Mouse (Mus musculus) limb, embryonic 10.5 days (tissue): ENCODE measurements around the gene Adcyap1r1. TPM values are rescaled to one million over a fixed set of nuclear protein-coding genes. Genes with fewer than 3 reads are reported as not detected.

Experiments
- DNase-seq: peaks from one replicate; pipeline ENCODE4 v3.0.0-alpha.2; 2017; ENCODE audit warnings: low spot score
- H3K27ac ChIP-seq: fragments of 300-500 bp; sonication (generic); 2 replicates; pipeline ENCODE4 v1.5.1; 2016; ENCODE audit warnings: mild to moderate bottlenecking
- H3K27me3 ChIP-seq: fragments of 300-500 bp; sonication (generic); 2 replicates; pipeline ENCODE4 v1.6.1; 2016; ENCODE audit warnings: low read depth, mild to moderate bottlenecking; ENCODE audit not compliant: poor library complexity, severe bottlenecking
- H3K36me3 ChIP-seq: fragments of 300-500 bp; sonication (generic); 2 replicates; pipeline ENCODE4 v1.6.1; 2016; ENCODE audit warnings: mild to moderate bottlenecking, moderate library complexity
- H3K4me1 ChIP-seq: fragments of 300-500 bp; sonication (generic); 2 replicates; pipeline ENCODE4 v1.6.1; 2016
- H3K4me3 ChIP-seq: fragments of 300-500 bp; sonication (generic); 2 replicates; pipeline ENCODE4 v1.5.1; 2016; ENCODE audit warnings: mild to moderate bottlenecking, moderate library complexity
- H3K9me3 ChIP-seq: fragments of 300-500 bp; sonication (generic); replicated peaks from 2 replicates; pipeline ENCODE4 v1.6.1; 2016; ENCODE audit warnings: mild to moderate bottlenecking
- WGBS: fragments of 180-500 bp; shearing (Covaris S2); methylation state at CpG from one replicate; pipeline ENCODE4 v1.1.7; 2016; 5-methylcytosine and 5-hydroxymethylcytosine counted together
- polyA plus RNA-seq: library from polyadenylated mRNA; unstranded; fragments of >200 nt; fragmentation: Nextera tagmentation; extraction: Ambion mirVana; gene quantifications from 2 replicates; pipeline ENCODE4 v1.2.1, GENCODE M21; 2016

The Adcyap1r1 gene
- polyA plus RNA-seq, 1 experiment from 2014 or later: 0.90 TPM

- Histone ChIP-seq H3K9me3 (no peaks in the 10 kb centered on the region), H3K27ac (no peak overlapping the region), H3K36me3 (no peaks in the 10 kb centered on the region), H3K4me3 (no peak overlapping the region), H3K4me1 (peaks cover 2% of the 10 kb centered on the region), H3K27me3 (peaks cover 36% of the 10 kb centered on the region)
- 75% methylated on average over 7 of the region's 7 CpGs for WGBS
- DNase-seq: no peak
Observed at GRCm38 (mm10) chr6:55457727-55458126, 5.9 kb downstream of the Adcyap1r1 start.

- WGBS: 36% methylated on average over 1 of the region's 1 CpGs
- Histone ChIP-seq H3K27me3 (peaks cover 31% of the 10 kb centered on the region), H3K36me3 (no peaks in the 10 kb centered on the region), H3K27ac (no peak overlapping the region), H3K9me3 (no peaks in the 10 kb centered on the region), H3K4me3 (no peak overlapping the region), H3K4me1 (no peaks in the 10 kb centered on the region; the same call in 1 of the 2 replicates)
- DNase-seq: no peak
Observed at GRCm38 (mm10) chr6:55458156-55458555, 6.4 kb downstream of the Adcyap1r1 start.

GRCm38 (mm10) chr6:55459545-55460397 is 8.0 kb downstream of the Adcyap1r1 start:
- no peak for DNase-seq
- no peak overlapping the region for H3K27ac ChIP-seq
- no peak overlapping the region for H3K4me3 ChIP-seq
- H3K9me3 ChIP-seq: no peaks in the 10 kb centered on the region
- peaks cover 15% of the 10 kb centered on the region; the same call in 1 of the 2 replicates for H3K27me3 ChIP-seq
- H3K4me1 ChIP-seq: no peaks in the 10 kb centered on the region; the same call in 1 of the 2 replicates
- WGBS: 83% methylated on average over 20 of the region's 20 CpGs
- no peaks in the 10 kb centered on the region for H3K36me3 ChIP-seq

- Histone ChIP-seq H3K4me3 (no peak overlapping the region), H3K36me3 (no peaks in the 10 kb centered on the region), H3K4me1 (peaks cover 2% of the 10 kb centered on the region; the same call in 1 of the 2 replicates), H3K9me3 (no peaks in the 10 kb centered on the region), H3K27me3 (peaks cover 3% of the 10 kb centered on the region; the same call in 1 of the 2 replicates), H3K27ac (no peak overlapping the region)
- no peak for DNase-seq
- WGBS: 68% methylated on average over 5 of the region's 5 CpGs
Observed at GRCm38 (mm10) chr6:55461141-55461540, 9.4 kb downstream of the Adcyap1r1 start.

GRCm38 (mm10) chr6:55461678-55462077 is 9.9 kb downstream of the Adcyap1r1 start:
- no peak overlapping the region for H3K27ac ChIP-seq
- H3K36me3 ChIP-seq: no peaks in the 10 kb centered on the region
- no peaks in the 10 kb centered on the region for H3K9me3 ChIP-seq
- H3K27me3 ChIP-seq: no peaks in the 10 kb centered on the region; the same call in 1 of the 2 replicates
- DNase-seq: no peak
- peaks cover 7% of the 10 kb centered on the region for H3K4me1 ChIP-seq
- H3K4me3 ChIP-seq: no peak overlapping the region
- 77% methylated on average over 2 of the region's 2 CpGs for WGBS

- H3K27ac ChIP-seq: no peak overlapping the region
- H3K4me3 ChIP-seq: no peak overlapping the region
- no peaks in the 10 kb centered on the region for H3K9me3 ChIP-seq
- no peaks in the 10 kb centered on the region for H3K36me3 ChIP-seq
- H3K27me3 ChIP-seq: no peaks in the 10 kb centered on the region; the same call in 1 of the 2 replicates
- DNase-seq: no peak
- 97% methylated on average over 1 of the region's 1 CpGs for WGBS
- peaks cover 7% of the 10 kb centered on the region for H3K4me1 ChIP-seq
Observed at GRCm38 (mm10) chr6:55462394-55462793, 10.6 kb downstream of the Adcyap1r1 start.

GRCm38 (mm10) chr6:55463966-55464365 is 12.2 kb downstream of the Adcyap1r1 start:
- no peaks in the 10 kb centered on the region for H3K36me3 ChIP-seq
- DNase-seq: no peak
- H3K27me3 ChIP-seq: no peaks in the 10 kb centered on the region
- H3K4me1 ChIP-seq: peaks cover 7% of the 10 kb centered on the region
- WGBS: 87% methylated on average over 7 of the region's 7 CpGs
- H3K9me3 ChIP-seq: no peaks in the 10 kb centered on the region
- no peak overlapping the region for H3K4me3 ChIP-seq
- no peak overlapping the region for H3K27ac ChIP-seq

GRCm38 (mm10) chr6:55465311-55465710 is 13.5 kb downstream of the Adcyap1r1 start:
- H3K27ac ChIP-seq: no peak overlapping the region
- peaks cover 7% of the 10 kb centered on the region for H3K4me1 ChIP-seq
- WGBS: 83% methylated on average over 4 of the region's 4 CpGs
- no peak overlapping the region for H3K4me3 ChIP-seq
- no peak for DNase-seq
- H3K36me3 ChIP-seq: no peaks in the 10 kb centered on the region
- no peaks in the 10 kb centered on the region for H3K27me3 ChIP-seq
- no peaks in the 10 kb centered on the region for H3K9me3 ChIP-seq

GRCm38 (mm10) chr6:55466301-55466761 is 14.6 kb downstream of the Adcyap1r1 start:
- no peak for DNase-seq
- Histone ChIP-seq H3K4me3 (no peak overlapping the region), H3K27ac (no peak overlapping the region), H3K4me1 (peaks cover 7% of the 10 kb centered on the region), H3K36me3 (no peaks in the 10 kb centered on the region), H3K27me3 (no peaks in the 10 kb centered on the region), H3K9me3 (no peaks in the 10 kb centered on the region)

GRCm38 (mm10) chr6:55470691-55471090 is 18.9 kb downstream of the Adcyap1r1 start:
- H3K27ac ChIP-seq: no peak overlapping the region
- no peaks in the 10 kb centered on the region for H3K27me3 ChIP-seq
- H3K36me3 ChIP-seq: no peaks in the 10 kb centered on the region
- no peak for DNase-seq
- H3K4me1 ChIP-seq: peaks cover 15% of the 10 kb centered on the region
- WGBS: 88% methylated on average over 5 of the region's 5 CpGs
- no peak overlapping the region for H3K4me3 ChIP-seq
- H3K9me3 ChIP-seq: no peaks in the 10 kb centered on the region

GRCm38 (mm10) chr6:55472381-55472780 is 20.6 kb downstream of the Adcyap1r1 start:
- no peaks in the 10 kb centered on the region for H3K36me3 ChIP-seq
- no peak for DNase-seq
- peaks cover 8% of the 10 kb centered on the region for H3K4me1 ChIP-seq
- no peaks in the 10 kb centered on the region for H3K27me3 ChIP-seq
- no peak overlapping the region for H3K27ac ChIP-seq
- no peak overlapping the region for H3K4me3 ChIP-seq
- H3K9me3 ChIP-seq: no peaks in the 10 kb centered on the region
- WGBS: 86% methylated on average over 2 of the region's 2 CpGs

GRCm38 (mm10) chr6:55480988-55481387 is 29.2 kb downstream of the Adcyap1r1 start:
- Histone ChIP-seq H3K27ac (no peak overlapping the region), H3K4me3 (no peak overlapping the region), H3K36me3 (no peaks in the 10 kb centered on the region), H3K9me3 (no peaks in the 10 kb centered on the region), H3K4me1 (peaks cover 4% of the 10 kb centered on the region; the same call in 1 of the 2 replicates), H3K27me3 (no peaks in the 10 kb centered on the region)
- DNase-seq: no peak
- WGBS: 96% methylated on average over 1 of the region's 1 CpGs

- H3K9me3 ChIP-seq: no peaks in the 10 kb centered on the region
- no peaks in the 10 kb centered on the region for H3K36me3 ChIP-seq
- peaks cover 4% of the 10 kb centered on the region; the same call in 1 of the 2 replicates for H3K4me1 ChIP-seq
- no peak overlapping the region for H3K4me3 ChIP-seq
- WGBS: 92% methylated on average over 1 of the region's 1 CpGs
- DNase-seq: no peak
- H3K27me3 ChIP-seq: no peaks in the 10 kb centered on the region
- H3K27ac ChIP-seq: no peak overlapping the region
Observed at GRCm38 (mm10) chr6:55482471-55482870, 30.7 kb downstream of the Adcyap1r1 start.
